Mouse (Mus musculus): Measurements from ENCODE around the gene Scly.

DNA sequence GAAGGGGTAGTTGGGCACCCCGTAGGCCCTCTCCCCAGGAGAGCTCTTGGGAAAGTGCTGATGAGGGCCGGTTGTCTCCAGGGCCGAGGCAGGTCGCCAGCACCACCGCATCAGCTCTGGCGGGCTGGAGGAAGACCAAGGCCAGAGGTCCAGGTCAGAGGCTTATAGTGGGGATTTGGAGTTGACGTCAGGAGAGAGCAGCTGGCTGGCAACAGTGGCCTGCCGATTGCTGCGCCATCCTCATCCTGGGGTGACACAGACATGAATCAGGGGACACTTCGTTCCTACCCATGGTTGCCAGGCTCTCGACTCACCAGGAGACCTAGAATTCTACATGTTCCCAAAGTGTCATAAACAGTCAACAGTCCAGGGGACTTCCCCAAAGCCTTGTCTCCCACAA lies 58.0 kb downstream of the Scly start:
- no peak for TF ChIP-seq ELF1 (IDR thresholded peaks at IDR 0.05; ENCODE audit: low read depth, low read length)
- TF ChIP-seq POLR2A (IDR thresholded peaks at IDR 0.05; ENCODE audit: control insufficient read depth in 1 of 2, insufficient read depth in 1 of 2, low read depth in 1 of 2, low read length in 2 of 2, poor library complexity in 1 of 2) = no peak
- no peak for TF ChIP-seq CTCF (IDR thresholded peaks at IDR 0.05 in 2 of 3, conservative IDR thresholded peaks at IDR 0.05 in 1 of 3; ENCODE audit: control insufficient read depth in 1 of 3, insufficient read depth in 1 of 3, low read depth in 2 of 3, low read length in 3 of 3, poor library complexity in 1 of 3, severe bottlenecking in 1 of 3)
- no peak for TF ChIP-seq CHD1 (IDR thresholded peaks at IDR 0.05; ENCODE audit: low read depth, low read length)
- TF ChIP-seq E2F4 (IDR thresholded peaks at IDR 0.05; ENCODE audit: borderline replicate concordance, low read depth, low read length) = no peak
- TF ChIP-seq USF2 (IDR thresholded peaks at IDR 0.05; ENCODE audit: borderline replicate concordance in 1 of 2, insufficient read depth in 1 of 2, low read depth in 1 of 2, low read length in 2 of 2) = no peak

Measured in MEL (cell line).